Mouse (Mus musculus) E14TG2a.4 (cell line): ENCODE measurements at regions not wholly inside any gene's neighbourhood (a gene's known extent, or its start where the extent isn't known, plus 50 kb on each side); places are given as distances from the start of the nearest gene placed in this dataset.

Experiments used
- H3K27me3 ChIP-seq: 2 replicates; pipeline ENCODE4 v1.6.1; 2014; ENCODE audit warnings: low read length, control low read depth; ENCODE audit not compliant: insufficient read depth
- H3K36me3 ChIP-seq: 2 replicates; pipeline ENCODE4 v1.6.1; 2014; ENCODE audit warnings: low read length, control low read depth; ENCODE audit not compliant: insufficient read depth
- H3K4me1 ChIP-seq: replicated peaks from 2 replicates; pipeline ENCODE4 v1.6.1; 2014; ENCODE audit warnings: low read depth, low read length, control low read depth
- H3K4me3 ChIP-seq: replicated peaks from 2 replicates; pipeline ENCODE4 v1.5.1; 2014; ENCODE audit warnings: mild to moderate bottlenecking, low read length
- H3K9me3 ChIP-seq: 2 replicates; pipeline ENCODE4 v1.6.1; 2014; ENCODE audit warnings: low read length, control low read depth
- CTCF ChIP-seq: conservative IDR thresholded peaks from 2 replicates; pipeline ENCODE4 v1.5.1; 2014; ENCODE audit warnings: low read length
- NANOG ChIP-seq: IDR thresholded peaks from 2 replicates; pipeline ENCODE4 v1.6.1; 2014; ENCODE audit warnings: borderline replicate concordance, low read length, mixed read lengths
- POU5F1 ChIP-seq: IDR thresholded peaks from 2 replicates; pipeline ENCODE4 v1.6.1; 2014; ENCODE audit warnings: low read length, borderline replicate concordance

DNA sequence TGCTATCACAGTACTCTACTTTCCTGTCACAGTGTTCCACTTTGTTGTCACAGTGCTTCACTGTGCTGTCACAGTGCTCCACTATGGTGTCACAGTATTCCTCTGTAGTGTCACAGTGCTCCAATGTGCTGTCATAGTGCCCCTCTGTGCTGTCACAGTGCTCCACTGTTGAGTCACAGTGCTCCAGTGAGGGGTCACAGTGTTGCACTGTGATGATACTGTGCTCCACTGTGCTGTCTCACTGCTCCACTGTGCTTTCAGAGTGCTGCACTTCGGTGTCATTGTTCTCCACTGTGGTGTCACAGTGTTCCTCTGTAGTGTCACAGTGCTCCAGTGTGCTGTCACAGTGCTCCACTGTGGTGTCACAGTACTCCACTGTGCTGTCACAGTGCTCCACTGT is 75.0 kb upstream of the Trpm1 start:
- TF ChIP-seq CTCF (no peak), NANOG (no peak), POU5F1 (no peak)
- no peaks in the 10 kb centered on the region for H3K9me3 ChIP-seq
- H3K4me1 ChIP-seq = no peaks in the 10 kb centered on the region
- H3K27me3 ChIP-seq = no peaks in the 10 kb centered on the region
- H3K4me3 ChIP-seq = no peak overlapping the region
- no peaks in the 10 kb centered on the region for H3K36me3 ChIP-seq

DNA sequence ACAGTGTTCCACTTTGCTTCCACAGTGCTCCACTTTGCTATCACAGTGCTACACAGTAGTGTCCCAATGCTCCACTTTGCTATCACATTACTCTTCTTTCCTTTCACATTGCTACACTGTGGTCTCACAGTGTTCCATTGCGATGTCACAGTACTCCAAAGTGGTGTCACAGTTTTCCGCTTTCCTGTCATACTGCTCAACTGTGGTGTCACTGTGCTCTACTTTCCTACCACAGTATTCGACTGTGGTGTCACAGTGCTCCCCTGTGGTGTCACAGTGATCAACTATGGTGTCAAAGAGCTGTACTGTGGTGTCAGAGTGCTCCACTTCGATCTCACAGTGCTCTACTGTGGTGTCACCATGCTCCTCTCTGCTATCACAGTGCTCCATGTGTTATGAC is 76.1 kb upstream of the Trpm1 start:
- Histone ChIP-seq H3K27me3 (no peaks in the 10 kb centered on the region), H3K36me3 (no peaks in the 10 kb centered on the region), H3K4me1 (no peaks in the 10 kb centered on the region), H3K4me3 (no peak overlapping the region), H3K9me3 (no peaks in the 10 kb centered on the region)
- TF ChIP-seq NANOG (no peak), POU5F1 (no peak), CTCF (no peak)

GRCm38 (mm10) chr7:64076764-64077360 is 76.8 kb upstream of the Trpm1 start:
- H3K4me1 ChIP-seq = no peaks in the 10 kb centered on the region
- H3K27me3 ChIP-seq = no peaks in the 10 kb centered on the region
- no peak overlapping the region for H3K4me3 ChIP-seq
- H3K9me3 ChIP-seq = no peaks in the 10 kb centered on the region
- no peaks in the 10 kb centered on the region for H3K36me3 ChIP-seq
- TF ChIP-seq POU5F1 (no peak), CTCF (no peak), NANOG (no peak)

DNA sequence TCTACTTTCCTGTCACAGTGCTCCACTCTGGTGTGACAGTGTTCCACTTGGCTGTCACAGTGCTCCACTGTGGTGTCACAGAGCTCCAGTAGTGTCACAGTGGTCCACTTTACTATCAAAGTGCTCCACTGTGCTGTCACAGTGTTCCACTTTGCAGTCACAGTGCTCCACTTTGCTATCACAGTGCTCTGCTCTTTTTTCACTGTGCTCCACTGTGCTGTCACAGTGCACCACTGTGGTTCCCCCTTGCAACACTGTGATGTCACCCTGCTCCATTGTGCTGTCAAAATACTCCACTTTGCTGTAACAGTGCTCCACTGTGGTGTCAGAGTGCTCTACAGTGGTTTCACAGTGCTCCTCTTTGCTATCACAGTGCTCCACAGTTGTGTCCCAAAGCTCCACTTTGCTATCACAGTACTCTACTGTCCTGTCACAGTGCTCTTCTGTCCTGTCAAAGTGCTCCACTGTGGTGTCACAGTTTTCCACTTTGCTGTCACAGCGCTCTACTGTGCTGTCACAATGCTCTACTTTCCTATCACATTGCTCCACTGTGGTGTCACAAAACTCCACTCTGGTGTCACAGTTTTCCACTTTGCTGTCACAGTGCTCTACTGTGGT is 77.8 kb upstream of the Trpm1 start:
- Histone ChIP-seq H3K36me3 (no peaks in the 10 kb centered on the region), H3K9me3 (no peaks in the 10 kb centered on the region), H3K4me1 (no peaks in the 10 kb centered on the region), H3K4me3 (no peak overlapping the region), H3K27me3 (no peaks in the 10 kb centered on the region)
- TF ChIP-seq CTCF (no peak), NANOG (no peak), POU5F1 (no peak)

- Histone ChIP-seq H3K27me3 (no peaks in the 10 kb centered on the region), H3K36me3 (no peaks in the 10 kb centered on the region), H3K4me3 (no peak overlapping the region), H3K4me1 (no peaks in the 10 kb centered on the region), H3K9me3 (no peaks in the 10 kb centered on the region)
- TF ChIP-seq CTCF (no peak), NANOG (no peak), POU5F1 (no peak)
Observed at GRCm38 (mm10) chr7:64074661-64075234, 78.9 kb upstream of the Trpm1 start.

- TF ChIP-seq NANOG (no peak), POU5F1 (no peak), CTCF (no peak)
- Histone ChIP-seq H3K27me3 (no peaks in the 10 kb centered on the region), H3K9me3 (no peaks in the 10 kb centered on the region), H3K36me3 (no peaks in the 10 kb centered on the region), H3K4me1 (no peaks in the 10 kb centered on the region), H3K4me3 (no peak overlapping the region)
Observed at GRCm38 (mm10) chr7:64074186-64074585, 79.4 kb upstream of the Trpm1 start.

- TF ChIP-seq CTCF (no peak), POU5F1 (no peak), NANOG (no peak)
Observed at GRCm38 (mm10) chr7:64073781-64074180, 79.9 kb upstream of the Trpm1 start.

DNA sequence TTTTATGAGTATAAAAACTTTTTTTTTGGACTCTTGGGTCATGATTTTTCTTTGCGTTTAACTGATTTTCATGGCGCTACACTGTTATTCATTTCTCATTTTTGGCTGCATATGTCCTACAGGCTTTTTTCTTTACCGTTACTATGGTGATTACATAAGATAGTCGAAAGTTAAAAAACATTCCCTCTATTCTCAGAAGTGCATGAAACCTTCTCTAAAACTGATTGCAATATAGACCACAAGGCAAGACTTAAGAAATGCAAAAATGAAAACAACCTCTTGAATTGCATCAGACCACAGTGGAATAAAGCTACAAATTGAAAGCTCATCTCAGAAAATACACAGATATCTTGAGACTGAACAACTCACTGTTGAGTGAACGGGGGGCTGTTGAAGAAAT is 82.7 kb upstream of the Trpm1 start:
- Histone ChIP-seq H3K4me3 (no peak overlapping the region), H3K27me3 (0 out of 2 replicates have a peak, but pooled peaks cover 3% of the 10 kb centered on the region), H3K9me3 (no peaks in the 10 kb centered on the region), H3K4me1 (peaks cover 3% of the 10 kb centered on the region), H3K36me3 (no peaks in the 10 kb centered on the region)
- TF ChIP-seq POU5F1 = no peak

More at GRCm38 (mm10) chr7:64073781-64074180, 79.9 kb upstream of the Trpm1 start:
- no peaks in the 10 kb centered on the region for H3K27me3 ChIP-seq
- H3K36me3 ChIP-seq = no peaks in the 10 kb centered on the region
- no peaks in the 10 kb centered on the region for H3K9me3 ChIP-seq
- no peaks in the 10 kb centered on the region for H3K4me1 ChIP-seq
- H3K4me3 ChIP-seq = no peak overlapping the region
